Mouse (Mus musculus) cortical plate, adult 2 months (tissue): ENCODE data around the gene March2.

ENCODE experiments used
- CTCF ChIP-seq: fragments of 200-500 bp; IDR thresholded peaks from 2 replicates; pipeline ENCODE4 v1.5.1; 2011; ENCODE audit warnings: mild to moderate bottlenecking, control low read depth, low read length; ENCODE audit not compliant: insufficient read depth; ENCODE audit errors: extremely low read depth
- POLR2A ChIP-seq: fragments of 200-500 bp; IDR thresholded peaks from 2 replicates; pipeline ENCODE4 v1.6.1; 2011; ENCODE audit warnings: mild to moderate bottlenecking, low read length, control low read depth; ENCODE audit not compliant: insufficient read depth; ENCODE audit errors: extremely low read depth

- TF ChIP-seq CTCF: no peak
- no peak for TF ChIP-seq POLR2A
These were observed 665 bp upstream of the March2 start for GRCm38 (mm10) chr17:33718944-33719725.
